Mouse (Mus musculus) heart, postnatal 0 days (tissue): Measurements from ENCODE around the gene Specc1l.
"Not testable (repeated sequence)": the region's sequence is repeated elsewhere in the genome, so short reads cannot be mapped to it uniquely, and the experiment has no call there.

ENCODE experiments used
- CTCF ChIP-seq: IDR thresholded peaks from 2 replicates; pipeline ENCODE4 v1.5.1; 2016; ENCODE audit warnings: antibody characterized with exemption, control low read depth, low read depth
- EP300 ChIP-seq: IDR thresholded peaks from 2 replicates; pipeline ENCODE4 v1.6.1; 2016; ENCODE audit warnings: antibody characterized with exemption, low read depth

- not testable (repeated sequence) for TF ChIP-seq CTCF, EP300
Observed at GRCm38 (mm10) chr10:75344563-75344962, 132.7 kb downstream of the Specc1l start.
